ENCODE assay signal across 8 mouse cellular contexts in genomic region chr5:135029007-135029854, GRCm38 (mm10). TPM values are rescaled to one million over a fixed set of nuclear protein-coding genes. Genes with fewer than 3 reads are reported as not detected.
DNase-seq lines count a peak whose midpoint lies in the region; ATAC-seq and TF ChIP-seq lines count a peak whose summit lies in the region.

No protein-coding gene starts in this region.

- no peaks in the 10 kb centered on the region for H3K27me3 ChIP-seq in heart, adult 2 months (ENCODE audit: control insufficient read depth, insufficient read depth, low read length)
- H3K27me3 ChIP-seq in ES-Bruce4 (ENCODE audit: control insufficient read depth, insufficient read depth, low read length, poor library complexity, severe bottlenecking) = no peaks in the 10 kb centered on the region
- peaks cover 26% of the 10 kb centered on the region for H3K27me3 ChIP-seq in liver, embryonic 12.5 days (replicated peaks)
- H3K27me3 ChIP-seq in forebrain, embryonic 15.5 days = no peaks in the 10 kb centered on the region

- peak overlapping the region; percentile 43 for H3K4me2 ChIP-seq in liver, embryonic 12.5 days
- no peak overlapping the region for H3K4me2 ChIP-seq in forebrain, embryonic 15.5 days (replicated peaks)

- H3K27ac ChIP-seq in heart, adult 2 months = no peak overlapping the region
- no peak overlapping the region for H3K27ac ChIP-seq in ES-Bruce4 (ENCODE audit: insufficient read depth, low read length)
- H3K27ac ChIP-seq in liver, embryonic 12.5 days = peak overlapping the region; percentile 47; the same call in 1 of the 2 replicates
- H3K27ac ChIP-seq in forebrain, embryonic 15.5 days (replicated peaks) = no peak overlapping the region

- H3K79me2 ChIP-seq in heart, adult 2 months (replicated peaks; ENCODE audit: control insufficient read depth, insufficient read depth, low read length) = no peaks in the 10 kb centered on the region

- TF ChIP-seq CTCF in heart, adult 2 months (IDR thresholded peaks at IDR 0.05) = no peak
- no peak for TF ChIP-seq CTCF in ES-Bruce4 (IDR thresholded peaks at IDR 0.05; ENCODE audit: low read depth, low read length)

- 29% methylated on average over 18 of the region's 18 CpGs for WGBS in heart, adult 2 months
- WGBS in liver, embryonic 12.5 days (ENCODE audit: insufficient replicate concordance) = 43% methylated on average over 18 of the region's 18 CpGs
- 57% methylated on average over 18 of the region's 18 CpGs for WGBS in forebrain, embryonic 15.5 days

- peak; percentile 28; the same call in 1 of the 2 replicates for ATAC-seq in liver, embryonic 12.5 days
- ATAC-seq in forebrain, embryonic 15.5 days (replicated peaks) = no peak

- peaks cover 8% of the 10 kb centered on the region for H3K4me1 ChIP-seq in heart, adult 2 months (ENCODE audit: control insufficient read depth, insufficient read depth, low read length)
- H3K4me1 ChIP-seq in ES-Bruce4 (ENCODE audit: control insufficient read depth, insufficient read depth, low read length) = no peaks in the 10 kb centered on the region
- peaks cover 35% of the 10 kb centered on the region for H3K4me1 ChIP-seq in liver, embryonic 12.5 days
- H3K4me1 ChIP-seq in forebrain, embryonic 15.5 days = peaks cover 14% of the 10 kb centered on the region

- TF ChIP-seq EP300 in heart, adult 2 months (IDR thresholded peaks at IDR 0.05; ENCODE audit: insufficient read depth, low read depth, low read length) = no peak
- no peak for TF ChIP-seq EP300 in ES-Bruce4 (IDR thresholded peaks at IDR 0.05; ENCODE audit: insufficient read depth, low read depth, low read length)

- H3K9me3 ChIP-seq in ES-Bruce4 (replicated peaks; ENCODE audit: control insufficient read depth, insufficient read depth, low read length, poor library complexity, severe bottlenecking) = no peaks in the 10 kb centered on the region
- H3K9me3 ChIP-seq in liver, embryonic 12.5 days (replicated peaks) = no peaks in the 10 kb centered on the region
- no peaks in the 10 kb centered on the region for H3K9me3 ChIP-seq in forebrain, embryonic 15.5 days

- no peak overlapping the region for H3K4me3 ChIP-seq in heart, adult 2 months
- peak overlapping the region; percentile 25 for H3K4me3 ChIP-seq in ES-Bruce4 (ENCODE audit: low read depth, low read length)
- no peak overlapping the region for H3K4me3 ChIP-seq in liver, embryonic 12.5 days
- H3K4me3 ChIP-seq in forebrain, embryonic 15.5 days = no peak overlapping the region

- intact Hi-C loops in heart, adult 2 months (cut with DNase I) = no loop called here
- intact Hi-C loops in heart, postnatal 25 days (cut with DNase I) = no loop called here

- TF ChIP-seq POLR2A in heart, adult 2 months (IDR thresholded peaks at IDR 0.05; ENCODE audit: insufficient read depth, low read depth, low read length) = no peak
- no peak for TF ChIP-seq POLR2A in ES-Bruce4 (IDR thresholded peaks at IDR 0.05; ENCODE audit: insufficient read depth, low read length)

- DNase-seq in heart, adult 2 months = peak; percentile 63
- DNase-seq in heart, adult 11 months = no peak
- DNase-seq in cerebellum, adult 9-11 months = peak; percentile 70
- DNase-seq in heart, postnatal 25 days (ENCODE audit: low spot score) = peak; percentile 35
- DNase-seq in spleen, postnatal 4 days (ENCODE audit: low spot score in 2 of 2) = no peak

- H3K36me3 ChIP-seq in heart, adult 2 months (ENCODE audit: control insufficient read depth, insufficient read depth, low read length) = no peaks in the 10 kb centered on the region
- H3K36me3 ChIP-seq in ES-Bruce4 (ENCODE audit: control insufficient read depth, insufficient read depth, low read length, poor library complexity, severe bottlenecking) = no peaks in the 10 kb centered on the region
- H3K36me3 ChIP-seq in liver, embryonic 12.5 days = no peaks in the 10 kb centered on the region
- H3K36me3 ChIP-seq in forebrain, embryonic 15.5 days = no peaks in the 10 kb centered on the region

- H3K9ac ChIP-seq in heart, adult 2 months (ENCODE audit: low read depth, low read length) = no peak overlapping the region
- no peak overlapping the region for H3K9ac ChIP-seq in ES-Bruce4 (ENCODE audit: low read depth, poor library complexity, severe bottlenecking)
- H3K9ac ChIP-seq in liver, embryonic 12.5 days = no peak overlapping the region
- H3K9ac ChIP-seq in forebrain, embryonic 15.5 days (replicated peaks) = no peak overlapping the region

RNA-seq across cellular contexts. Expression of gene Stx1a, which starts 5.9 kb away (rescaled TPM):
- total RNA-seq in heart, adult 2 months (2021) = 1 to 10 TPM; 1.4 to 1.5 TPM
- 4.7 and 5.1 TPM in 2 replicates for polyA plus RNA-seq in heart, adult 2 months (2012; rRNA removed)
- 9.3 and 10.5 TPM in 2 replicates for polyA plus RNA-seq in ES-Bruce4 (2011; ENCODE audit: insufficient read depth, insufficient read length, low read depth, missing spikeins)
- 1 to 10 TPM; 2.2 to 2.3 TPM for total RNA-seq in heart, postnatal 25 days (2021)
- polyA plus RNA-seq in liver, embryonic 12.5 days (2016; fragmentation: Nextera tagmentation; extraction: Ambion mirVana) = 2.7 and 2.8 TPM in 2 replicates
- 78.6 and 78.9 TPM in 2 replicates for polyA plus RNA-seq in forebrain, embryonic 15.5 days (2015; fragmentation: Nextera tagmentation; extraction: Ambion mirVana)

RNA-seq across cellular contexts. Expression of gene Abhd11, which starts 20.3 kb away (rescaled TPM):
- total RNA-seq in heart, adult 2 months (2021) = 10 to 100 TPM; 56.9 to 64.5 TPM
- 90.2 and 110 TPM in 2 replicates for polyA plus RNA-seq in heart, adult 2 months (2012; rRNA removed)
- 45.8 and 48.4 TPM in 2 replicates for polyA plus RNA-seq in ES-Bruce4 (2011; ENCODE audit: insufficient read depth, insufficient read length, low read depth, missing spikeins)
- 10 to 100 TPM; 59.4 to 65.8 TPM for total RNA-seq in heart, postnatal 25 days (2021)
- polyA plus RNA-seq in liver, embryonic 12.5 days (2016; fragmentation: Nextera tagmentation; extraction: Ambion mirVana) = 39.1 and 45.3 TPM in 2 replicates
- polyA plus RNA-seq in forebrain, embryonic 15.5 days (2015; fragmentation: Nextera tagmentation; extraction: Ambion mirVana) = 69.5 and 70.3 TPM in 2 replicates

RNA-seq across cellular contexts. Expression of gene Dnajc30, which starts 34.8 kb away (rescaled TPM):
- total RNA-seq in heart, adult 2 months (2021) = 10 to 100 TPM; 38.4 to 46.1 TPM
- 34.7 and 35.7 TPM in 2 replicates for polyA plus RNA-seq in heart, adult 2 months (2012; rRNA removed)
- 7.9 and 8.0 TPM in 2 replicates for polyA plus RNA-seq in ES-Bruce4 (2011; ENCODE audit: insufficient read depth, insufficient read length, low read depth, missing spikeins)
- total RNA-seq in heart, postnatal 25 days (2021) = 10 to 100 TPM; 35.9 to 37.0 TPM
- 15.9 and 19.1 TPM in 2 replicates for polyA plus RNA-seq in liver, embryonic 12.5 days (2016; fragmentation: Nextera tagmentation; extraction: Ambion mirVana)
- polyA plus RNA-seq in forebrain, embryonic 15.5 days (2015; fragmentation: Nextera tagmentation; extraction: Ambion mirVana) = 34.6 and 39.8 TPM in 2 replicates

RNA-seq across cellular contexts. Expression of gene Bud23, which starts 35.5 kb away (rescaled TPM):
- total RNA-seq in heart, adult 2 months (2021) = 10 to 100 TPM; 20.5 to 21.1 TPM
- 26.2 and 29.8 TPM in 2 replicates for polyA plus RNA-seq in heart, adult 2 months (2012; rRNA removed)
- polyA plus RNA-seq in ES-Bruce4 (2011; ENCODE audit: insufficient read depth, insufficient read length, low read depth, missing spikeins) = 71.1 and 102 TPM in 2 replicates
- 10 to 100 TPM; 22.3 to 22.7 TPM for total RNA-seq in heart, postnatal 25 days (2021)
- polyA plus RNA-seq in liver, embryonic 12.5 days (2016; fragmentation: Nextera tagmentation; extraction: Ambion mirVana) = 97.8 and 104 TPM in 2 replicates
- polyA plus RNA-seq in forebrain, embryonic 15.5 days (2015; fragmentation: Nextera tagmentation; extraction: Ambion mirVana) = 89.0 and 92.8 TPM in 2 replicates

RNA-seq across cellular contexts. Expression of gene Cldn3, which starts 43.2 kb away (rescaled TPM):
- total RNA-seq in heart, adult 2 months (2021) = under 1 TPM in 1 of 2 experiments, not detected in 1; 0.26 TPM
- 0.12 and 6.8 TPM in 2 replicates for polyA plus RNA-seq in heart, adult 2 months (2012; rRNA removed)
- polyA plus RNA-seq in ES-Bruce4 (2011; ENCODE audit: insufficient read depth, insufficient read length, low read depth, missing spikeins) = 22.4 and 26.3 TPM in 2 replicates
- total RNA-seq in heart, postnatal 25 days (2021) = not detected
- 0.55 and 0.57 TPM in 2 replicates for polyA plus RNA-seq in liver, embryonic 12.5 days (2016; fragmentation: Nextera tagmentation; extraction: Ambion mirVana)
- 12.3 and 12.7 TPM in 2 replicates for polyA plus RNA-seq in forebrain, embryonic 15.5 days (2015; fragmentation: Nextera tagmentation; extraction: Ambion mirVana)

Comparison
In these comparisons a context has a peak if more than half of its experiments do, and no peak if none do; other contexts are left out.
1. DNase-seq: peak in heart, adult 2 months (2 of 2), cerebellum, adult 9-11 months (single experiment) and heart, postnatal 25 days (single experiment); none in heart, adult 11 months (single experiment) and spleen, postnatal 4 days (0 of 2).